Mouse (Mus musculus) limb, embryonic 12.5 days (tissue): Measurements from ENCODE around the gene Tnfrsf22. TPM values are rescaled to one million over a fixed set of nuclear protein-coding genes. Genes with fewer than 3 reads are reported as not detected.

Experiments
- ATAC-seq: fragments of 200-750 bp; cut with Nextera tagmentation; 2 replicates; pipeline ENCODE4 v1.8.0; 2017; ENCODE audit warnings: low read depth, moderate TSS enrichment; ENCODE audit not compliant: insufficient number of reproducible peaks, insufficient read depth, low FRiP score, low TSS enrichment
- H3K27ac ChIP-seq: fragments of 300-500 bp; sonication (generic); 2 replicates; pipeline ENCODE4 v1.5.1; 2016; ENCODE audit warnings: mild to moderate bottlenecking, moderate library complexity
- H3K27me3 ChIP-seq: fragments of 300-500 bp; sonication (generic); 2 replicates; pipeline ENCODE4 v1.6.1; 2016; ENCODE audit warnings: mild to moderate bottlenecking, moderate library complexity
- H3K36me3 ChIP-seq: fragments of 300-500 bp; sonication (generic); 2 replicates; pipeline ENCODE4 v1.6.1; 2016; ENCODE audit warnings: mild to moderate bottlenecking, moderate library complexity
- H3K4me1 ChIP-seq: fragments of 300-500 bp; sonication (generic); replicated peaks from 2 replicates; pipeline ENCODE4 v1.6.1; 2016
- H3K4me2 ChIP-seq: fragments of 300-500 bp; sonication (generic); 2 replicates; pipeline ENCODE4 v1.6.1; 2016; ENCODE audit warnings: mild to moderate bottlenecking, moderate library complexity
- H3K4me3 ChIP-seq: fragments of 300-500 bp; sonication (generic); replicated peaks from 2 replicates; pipeline ENCODE4 v1.5.1; 2016; ENCODE audit warnings: mild to moderate bottlenecking
- H3K9ac ChIP-seq: fragments of 300-500 bp; sonication (generic); replicated peaks from 2 replicates; pipeline ENCODE4 v1.6.1; 2016; ENCODE audit warnings: mild to moderate bottlenecking, moderate library complexity
- H3K9me3 ChIP-seq: fragments of 300-500 bp; sonication (generic); 2 replicates; pipeline ENCODE4 v1.6.1; 2016; ENCODE audit warnings: mild to moderate bottlenecking, moderate library complexity
- WGBS: fragments of 180-500 bp; shearing (Covaris S2); methylation state at CpG from one replicate; pipeline ENCODE4 v1.1.7; 2016; 5-methylcytosine and 5-hydroxymethylcytosine counted together
- polyA plus RNA-seq: library from polyadenylated mRNA; unstranded; fragments of >200 nt; fragmentation: Nextera tagmentation; extraction: Ambion mirVana; gene quantifications from 2 replicates; pipeline ENCODE4 v1.2.1, GENCODE M21; 2016

Gene Tnfrsf22
- polyA plus RNA-seq, 1 experiment from 2014 or later, result 12.8 TPM

DNA sequence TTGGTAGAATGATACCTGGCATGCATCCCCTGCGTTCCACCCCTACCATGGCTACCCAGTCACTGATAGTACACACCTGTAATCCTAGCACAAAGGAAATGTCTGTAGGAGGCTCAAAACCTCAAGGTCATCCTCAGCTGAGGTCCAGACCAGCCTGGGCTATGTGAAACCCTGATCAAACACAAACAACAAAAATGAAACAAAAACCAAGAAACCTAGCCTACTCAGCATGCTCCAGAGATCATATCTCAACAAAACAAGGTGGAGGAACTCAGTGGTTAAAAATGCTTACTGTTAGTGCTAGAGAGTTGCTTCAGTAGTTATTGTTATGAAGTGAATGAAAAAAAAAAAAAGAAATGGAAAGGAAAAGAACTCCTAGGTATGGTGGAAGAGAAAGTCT is 20.9 kb downstream of the Tnfrsf22 start, which contains the start of gene Tnfrsf26:
Tnfrsf26 (minus strand) TSS at position 183 of the 400 bp plus-strand sequence.
- 92% methylated on average over 1 of the region's 1 CpGs for WGBS
- ATAC-seq, result no peak

DNA sequence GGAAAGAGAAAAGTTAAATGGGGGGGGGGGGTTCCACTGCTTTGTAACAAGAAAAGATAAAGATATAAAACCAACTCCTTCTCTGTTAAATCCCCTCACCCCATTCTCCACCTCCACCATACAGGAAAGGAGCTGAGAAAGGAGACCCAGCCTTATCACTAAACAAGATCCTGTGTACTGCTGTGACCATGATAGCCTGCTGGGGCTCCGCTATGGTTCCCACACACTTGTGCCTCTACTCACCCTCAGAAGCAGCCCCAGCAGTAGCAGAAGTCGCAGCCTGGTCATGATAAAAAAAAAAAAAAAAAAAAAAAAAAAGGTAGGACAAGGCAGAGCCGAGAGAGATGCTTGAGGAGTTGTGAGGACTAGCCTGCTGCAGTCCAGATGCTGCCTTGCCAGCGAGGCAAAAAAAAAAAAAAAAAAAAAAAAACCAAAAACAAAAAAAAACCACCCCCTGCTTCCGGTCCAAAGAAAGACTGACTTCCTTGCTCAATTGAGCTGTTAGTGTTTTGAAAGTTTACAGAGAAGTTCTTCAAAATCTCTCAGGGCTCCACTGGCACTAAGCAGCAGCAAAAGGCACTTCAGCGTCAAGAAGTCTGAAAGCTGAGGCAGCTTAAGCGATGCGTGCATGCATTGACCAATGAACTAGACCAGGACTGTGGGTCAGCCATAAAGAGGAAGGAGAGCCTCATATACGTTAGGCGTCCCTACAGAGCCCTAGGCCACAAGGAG is 21.7 kb downstream of the Tnfrsf22 start:
- WGBS, result 60% methylated on average over 10 of the region's 10 CpGs
- Histone ChIP-seq H3K4me3 (no peak overlapping the region), H3K27ac (no peak overlapping the region), H3K36me3 (no peaks in the 10 kb centered on the region), H3K9me3 (no peaks in the 10 kb centered on the region), H3K4me2 (no peak overlapping the region), H3K9ac (no peak overlapping the region), H3K4me1 (no peaks in the 10 kb centered on the region), H3K27me3 (no peaks in the 10 kb centered on the region)
- ATAC-seq, result no peak

More for the DNA sequence above, 20.9 kb downstream of the Tnfrsf22 start, which contains the start of gene Tnfrsf26:
- no peaks in the 10 kb centered on the region for H3K4me1 ChIP-seq
- no peak within 1 kb of the TSS for H3K4me2 ChIP-seq
- no peaks in the 10 kb centered on the region for H3K9me3 ChIP-seq
- H3K9ac ChIP-seq, result no peak within 1 kb of the TSS
- no peaks in the 10 kb centered on the region for H3K36me3 ChIP-seq
- no peak within 1 kb of the TSS for H3K4me3 ChIP-seq
- H3K27me3 ChIP-seq, result no peaks in the 10 kb centered on the region
- no peak within 1 kb of the TSS for H3K27ac ChIP-seq

DNA sequence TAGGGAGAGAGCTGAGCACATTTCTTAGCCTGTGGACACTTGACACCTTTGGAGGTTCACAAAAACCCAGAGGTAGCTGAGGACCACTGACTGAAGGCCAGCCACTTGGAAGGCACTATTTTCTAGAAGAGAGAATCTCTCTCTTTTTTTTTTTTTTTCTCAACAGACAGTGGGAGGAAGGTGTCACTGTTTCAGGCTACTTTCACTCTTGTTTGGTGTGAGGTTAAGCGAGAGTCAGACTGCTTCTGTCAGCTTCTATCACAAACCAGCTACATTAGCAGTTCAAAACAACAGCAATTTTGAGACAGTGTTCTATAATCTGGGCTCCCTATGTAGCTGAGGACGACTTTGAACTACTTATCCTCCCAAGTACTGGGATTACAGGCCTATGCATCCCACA is 23.3 kb downstream of the Tnfrsf22 start:
- Histone ChIP-seq H3K36me3 (no peaks in the 10 kb centered on the region), H3K4me1 (no peaks in the 10 kb centered on the region), H3K27me3 (no peaks in the 10 kb centered on the region), H3K9me3 (no peaks in the 10 kb centered on the region), H3K4me3 (no peak overlapping the region), H3K27ac (no peak overlapping the region), H3K9ac (no peak overlapping the region), H3K4me2 (no peak overlapping the region)
- WGBS, result 59% methylated on average over 2 of the region's 2 CpGs
- no peak for ATAC-seq

DNA sequence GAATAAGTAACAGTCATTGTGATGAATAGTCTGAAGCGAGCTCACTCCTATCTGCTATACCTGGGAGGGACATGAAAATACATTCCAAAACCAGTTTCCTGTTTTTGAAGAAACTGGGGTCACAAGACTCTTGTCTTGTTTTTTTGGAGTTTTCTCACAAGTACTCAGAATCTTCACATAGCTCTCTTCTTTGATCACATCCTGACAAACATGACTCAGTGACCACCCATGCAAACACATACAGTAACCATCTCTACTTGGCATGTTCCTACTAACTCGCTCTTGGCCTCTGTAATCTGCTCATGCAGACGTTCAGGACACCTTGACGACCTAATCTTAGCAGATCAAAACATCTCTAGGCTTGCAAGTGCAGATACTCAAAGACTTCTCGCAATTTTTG is 24.3 kb downstream of the Tnfrsf22 start:
- Histone ChIP-seq H3K36me3 (no peaks in the 10 kb centered on the region), H3K9ac (no peak overlapping the region), H3K27ac (no peak overlapping the region), H3K4me1 (no peaks in the 10 kb centered on the region), H3K4me2 (no peak overlapping the region), H3K4me3 (no peak overlapping the region), H3K27me3 (no peaks in the 10 kb centered on the region), H3K9me3 (no peaks in the 10 kb centered on the region)
- no peak for ATAC-seq
- 72% methylated on average over 5 of the region's 5 CpGs for WGBS

DNA sequence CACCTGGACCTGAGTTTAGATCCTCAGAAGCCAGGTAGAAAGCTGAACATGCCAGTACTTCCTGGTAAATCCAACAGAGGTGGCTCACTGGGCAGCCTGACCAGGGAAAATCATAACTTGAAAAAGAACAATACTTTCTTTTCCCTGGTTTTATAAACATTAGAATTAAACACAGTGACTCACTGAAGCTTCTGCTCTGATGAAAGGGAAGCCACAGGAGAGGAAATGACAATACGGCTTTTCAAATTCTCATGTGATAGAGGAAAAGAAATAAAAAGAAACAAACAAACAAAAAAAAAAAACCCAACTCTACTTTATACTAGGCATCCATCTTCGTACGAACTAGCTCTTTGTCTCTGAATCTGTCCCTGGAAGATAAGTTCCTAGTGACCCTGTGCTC is 24.9 kb downstream of the Tnfrsf22 start:
- H3K4me3 ChIP-seq, result no peak overlapping the region
- H3K4me2 ChIP-seq, result no peak overlapping the region
- H3K27ac ChIP-seq, result no peak overlapping the region
- H3K4me1 ChIP-seq, result no peaks in the 10 kb centered on the region
- WGBS, result 92% methylated on average over 3 of the region's 3 CpGs
- H3K9ac ChIP-seq, result no peak overlapping the region
- ATAC-seq, result no peak
- no peaks in the 10 kb centered on the region for H3K27me3 ChIP-seq
- no peaks in the 10 kb centered on the region for H3K36me3 ChIP-seq
- H3K9me3 ChIP-seq, result no peaks in the 10 kb centered on the region

DNA sequence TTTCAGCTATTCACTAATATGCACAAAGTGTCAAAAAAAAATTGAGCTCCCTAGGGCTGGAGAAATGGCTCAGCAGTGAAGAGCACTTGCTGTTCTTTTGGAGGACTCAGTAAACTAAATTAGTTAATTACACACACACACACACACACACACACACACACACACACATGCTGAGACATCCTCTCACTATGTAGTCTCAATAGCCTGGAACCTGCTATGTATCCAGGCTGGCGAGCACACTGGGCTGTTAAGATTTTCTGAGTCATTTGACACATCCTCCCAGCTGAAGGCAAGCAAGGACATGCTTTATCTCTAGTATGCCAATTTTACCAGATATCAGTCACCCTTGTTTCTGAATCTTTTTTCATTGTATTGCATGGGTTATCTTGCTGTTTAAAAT is 28.5 kb downstream of the Tnfrsf22 start:
- no peak for ATAC-seq
- H3K36me3 ChIP-seq, result no peaks in the 10 kb centered on the region
- H3K4me1 ChIP-seq, result no peaks in the 10 kb centered on the region
- H3K27ac ChIP-seq, result no peak overlapping the region
- H3K4me2 ChIP-seq, result no peak overlapping the region
- no peaks in the 10 kb centered on the region for H3K27me3 ChIP-seq
- no peak overlapping the region for H3K9ac ChIP-seq
- no peaks in the 10 kb centered on the region for H3K9me3 ChIP-seq
- 67% methylated on average over 1 of the region's 1 CpGs for WGBS
- no peak overlapping the region for H3K4me3 ChIP-seq

DNA sequence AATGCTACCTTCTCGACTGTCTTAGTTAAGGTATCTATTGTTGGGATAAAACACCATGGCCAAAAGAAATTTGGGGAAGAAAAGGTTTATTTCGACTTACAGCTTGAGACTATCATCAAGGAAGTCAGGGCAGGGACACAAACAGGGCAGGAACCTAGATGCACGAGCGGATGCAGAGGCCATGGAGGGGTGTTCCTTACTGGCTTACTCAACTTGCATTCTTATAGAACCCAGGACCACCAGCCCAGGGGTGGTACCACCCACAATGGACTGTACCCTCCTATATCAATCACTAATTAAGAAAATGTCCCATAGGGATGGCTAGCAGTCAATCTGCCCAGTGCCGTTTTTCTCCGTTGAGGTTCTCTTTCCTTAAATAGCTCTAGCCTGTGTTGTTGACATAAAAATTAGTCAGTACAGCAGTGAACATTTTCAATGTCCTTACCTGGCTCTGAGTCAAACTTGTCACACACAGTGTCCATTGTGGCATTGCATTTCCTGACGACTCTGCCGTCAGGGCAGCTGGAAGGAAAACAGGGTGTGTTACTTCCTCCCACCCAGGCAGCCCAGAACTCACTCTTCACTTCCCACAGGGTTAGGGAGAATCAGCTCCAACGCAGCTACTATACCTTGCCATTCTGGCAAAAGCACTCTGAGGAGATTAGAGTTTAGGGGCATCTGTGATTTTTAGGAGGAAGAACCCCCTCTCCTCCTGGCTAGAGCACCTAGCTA is 34.9 kb downstream of the Tnfrsf22 start:
- no peaks in the 10 kb centered on the region for H3K4me1 ChIP-seq
- H3K9me3 ChIP-seq, result no peaks in the 10 kb centered on the region
- no peaks in the 10 kb centered on the region for H3K27me3 ChIP-seq
- 71% methylated on average over 9 of the region's 9 CpGs for WGBS
- H3K4me3 ChIP-seq, result no peak overlapping the region
- H3K27ac ChIP-seq, result no peak overlapping the region
- H3K9ac ChIP-seq, result no peak overlapping the region
- H3K4me2 ChIP-seq, result no peak overlapping the region
- ATAC-seq, result no peak
- H3K36me3 ChIP-seq, result no peaks in the 10 kb centered on the region

DNA sequence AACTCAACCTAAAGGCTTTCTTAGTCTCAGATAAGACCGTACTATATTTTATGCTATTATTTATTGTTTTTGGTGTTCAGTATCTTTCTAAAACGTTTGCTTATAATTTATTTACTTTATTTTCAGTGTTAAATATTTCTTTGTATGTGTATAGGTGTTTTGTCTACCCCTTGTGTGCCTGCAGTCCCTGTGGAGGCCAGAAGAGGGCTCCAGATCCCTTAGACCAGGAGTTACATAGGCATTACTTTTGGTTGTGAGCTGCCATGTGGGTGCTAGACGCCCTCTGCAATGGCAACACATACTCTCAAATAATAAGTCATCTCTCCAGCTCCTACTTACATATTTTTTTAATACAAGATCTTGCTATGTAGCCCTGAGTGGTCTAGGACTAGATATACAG is 37.2 kb downstream of the Tnfrsf22 start:
- no peak overlapping the region for H3K27ac ChIP-seq
- H3K9ac ChIP-seq, result no peak overlapping the region
- no peak for ATAC-seq
- H3K36me3 ChIP-seq, result no peaks in the 10 kb centered on the region
- no peak overlapping the region for H3K4me3 ChIP-seq
- no peaks in the 10 kb centered on the region for H3K27me3 ChIP-seq
- 60% methylated on average over 3 of the region's 3 CpGs for WGBS
- H3K4me2 ChIP-seq, result no peak overlapping the region
- no peaks in the 10 kb centered on the region for H3K4me1 ChIP-seq
- H3K9me3 ChIP-seq, result no peaks in the 10 kb centered on the region

DNA sequence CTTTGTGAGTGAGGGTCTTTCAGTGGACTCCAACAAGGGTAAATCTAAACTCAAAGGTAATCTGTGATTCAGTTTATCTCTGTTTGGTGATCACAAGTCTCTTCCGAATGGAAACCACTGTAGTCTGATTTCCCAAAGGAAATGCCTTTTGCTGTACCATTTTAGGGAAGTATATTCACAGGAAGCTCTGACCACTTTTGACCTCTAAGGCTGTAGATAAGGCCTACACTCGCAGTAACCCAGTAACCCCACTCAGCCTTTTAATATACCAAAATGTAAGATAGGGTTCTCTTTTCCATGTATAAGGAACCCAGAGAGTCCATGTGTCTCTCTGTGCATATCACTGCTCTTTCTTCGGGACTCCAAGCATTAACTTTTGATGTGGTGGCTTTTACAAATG is 44.1 kb downstream of the Tnfrsf22 start:
- H3K4me1 ChIP-seq, result no peaks in the 10 kb centered on the region

DNA sequence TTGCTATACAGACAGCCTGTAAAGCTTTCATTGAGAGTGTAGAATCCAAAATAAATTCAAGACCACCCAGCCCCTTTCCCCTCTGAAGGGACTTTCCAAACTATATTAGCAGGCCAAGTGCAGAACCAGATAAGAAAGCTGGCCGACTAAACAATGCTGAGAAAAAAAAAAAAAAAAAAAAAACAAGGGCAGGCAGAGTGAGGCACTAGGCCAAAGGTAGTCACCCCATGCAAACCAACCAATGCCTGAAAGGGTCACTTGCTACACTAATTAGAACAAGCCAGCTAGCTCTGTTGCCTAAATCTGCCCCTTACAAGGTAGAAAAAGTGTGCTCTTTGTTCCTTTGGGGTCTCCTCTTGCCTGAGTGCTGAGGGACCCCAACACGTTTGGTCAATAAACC is 44.6 kb downstream of the Tnfrsf22 start:
- Histone ChIP-seq H3K27me3 (no peaks in the 10 kb centered on the region), H3K27ac (no peak overlapping the region), H3K4me3 (no peak overlapping the region), H3K36me3 (no peaks in the 10 kb centered on the region), H3K9ac (no peak overlapping the region), H3K4me2 (no peak overlapping the region), H3K4me1 (no peaks in the 10 kb centered on the region), H3K9me3 (0 out of 2 replicates have a peak, but pooled peaks cover 3% of the 10 kb centered on the region)
- WGBS, result 69% methylated on average over 2 of the region's 2 CpGs
- ATAC-seq, result no peak

More for the DNA sequence above, 44.1 kb downstream of the Tnfrsf22 start:
- Histone ChIP-seq H3K9ac (no peak overlapping the region), H3K4me3 (no peak overlapping the region), H3K27ac (no peak overlapping the region), H3K36me3 (no peaks in the 10 kb centered on the region), H3K9me3 (0 out of 2 replicates have a peak, but pooled peaks cover 3% of the 10 kb centered on the region), H3K27me3 (no peaks in the 10 kb centered on the region), H3K4me2 (no peak overlapping the region)
- no peak for ATAC-seq
- WGBS, result 91% methylated on average over 3 of the region's 3 CpGs

DNA sequence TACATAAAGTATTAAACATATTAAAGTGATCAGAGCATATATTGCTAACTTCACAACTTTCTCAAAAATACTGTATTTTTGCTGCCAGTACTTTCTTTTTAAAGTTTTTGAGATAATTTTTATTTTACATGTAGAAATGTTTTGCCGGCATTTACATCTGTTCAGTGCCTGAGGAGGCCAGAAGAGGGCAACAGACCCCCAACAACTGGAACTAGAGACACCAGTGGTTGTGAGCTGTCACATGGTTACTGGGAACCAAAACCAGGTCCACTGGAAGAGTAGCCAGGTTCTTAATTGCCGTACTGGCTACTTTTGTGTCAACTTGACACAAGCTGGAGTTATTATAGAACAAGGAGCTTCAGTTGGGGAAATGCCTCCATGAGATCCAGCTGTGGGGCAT is 47.8 kb downstream of the Tnfrsf22 start:
- H3K36me3 ChIP-seq, result peaks cover 2% of the 10 kb centered on the region; the same call in 1 of the 2 replicates
- H3K9me3 ChIP-seq, result 0 out of 2 replicates have a peak, but pooled peaks cover 3% of the 10 kb centered on the region
- no peak overlapping the region for H3K4me2 ChIP-seq
- H3K4me1 ChIP-seq, result peaks cover 11% of the 10 kb centered on the region
- H3K27ac ChIP-seq, result no peak overlapping the region
- no peak for ATAC-seq
- H3K4me3 ChIP-seq, result no peak overlapping the region
- no peak overlapping the region for H3K9ac ChIP-seq
- no peaks in the 10 kb centered on the region for H3K27me3 ChIP-seq
- WGBS, result 67% methylated on average over 2 of the region's 2 CpGs
